In the genomic region with DNA sequence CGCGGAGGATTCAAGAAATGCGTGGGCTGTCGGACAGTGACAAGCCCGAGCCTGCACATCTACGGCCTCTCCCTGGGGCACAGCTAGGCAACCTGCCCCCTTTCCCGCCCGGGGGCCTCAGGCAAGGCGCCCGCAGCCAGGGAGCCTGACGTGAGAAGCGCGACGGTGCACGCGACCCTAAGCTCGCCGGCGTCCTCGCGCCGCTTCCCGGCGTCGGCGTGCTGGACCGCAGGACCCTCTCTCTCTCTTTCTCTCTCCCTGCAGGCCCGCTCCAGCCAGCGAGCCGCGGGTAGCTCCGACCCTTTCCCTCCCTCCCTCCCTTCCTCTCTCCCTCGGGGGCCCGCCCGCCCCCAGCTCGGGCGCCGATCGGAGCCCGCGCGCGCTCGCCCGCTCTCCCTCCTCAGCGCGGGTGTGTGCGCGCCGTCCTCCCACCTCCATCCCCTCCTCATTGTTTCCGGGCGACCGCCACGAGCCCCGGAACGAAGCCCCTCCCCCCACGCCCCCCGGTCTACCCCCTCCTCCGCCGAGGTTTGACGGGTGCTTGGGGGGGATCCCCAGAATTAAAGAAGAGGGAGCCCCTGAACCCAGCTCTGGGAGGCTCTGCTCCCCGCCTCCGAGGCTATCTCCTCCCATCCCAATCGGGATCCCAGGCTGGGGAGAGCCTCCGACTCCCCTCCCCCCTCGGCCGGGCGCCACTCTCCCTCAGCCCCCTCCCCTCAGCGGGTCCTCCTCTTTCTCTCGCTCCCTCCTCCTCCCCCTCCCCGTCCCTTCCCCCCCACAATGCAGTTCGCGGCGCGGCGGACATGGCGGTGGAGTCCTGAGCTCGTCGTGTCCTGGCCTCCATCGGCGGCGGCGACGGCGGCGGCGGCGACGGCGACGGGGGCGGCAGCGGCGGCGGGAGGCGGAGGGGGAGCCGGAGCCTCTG, we compare ENCODE assay signal across 8 mouse cellular contexts. TPM values are rescaled to one million over a fixed set of nuclear protein-coding genes. Genes with fewer than 3 reads are reported as not detected.
A peak's percentile ranks its signal among the peaks of the same experiment; 100 is the strongest.
DNase-seq lines count a peak whose midpoint lies in the region; ATAC-seq and TF ChIP-seq lines count a peak whose summit lies in the region.

Tut4 (plus strand) TSS at position 196 of the 925 bp plus-strand sequence.

- WGBS in forebrain, embryonic 14.5 days = under 1% methylated on average over 86 of the region's 97 CpGs
- under 1% methylated on average over 80 of the region's 97 CpGs for WGBS in neural tube, embryonic 15.5 days

- no peak for TF ChIP-seq CTCF in E14TG2a.4 (conservative IDR thresholded peaks at IDR 0.05; ENCODE audit: low read length)

- H3K9me3 ChIP-seq in E14TG2a.4 (ENCODE audit: low read length) = no peaks in the 10 kb centered on the region
- no peaks in the 10 kb centered on the region for H3K9me3 ChIP-seq in forebrain, embryonic 14.5 days (replicated peaks; ENCODE audit: control insufficient read depth, low read length)
- no peaks in the 10 kb centered on the region for H3K9me3 ChIP-seq in neural tube, embryonic 15.5 days (replicated peaks)

- DNase-seq in c-Kit-positive CD71-positive TER-119-positive erythroid progenitor cells, embryonic 14.5 days (ENCODE audit: low spot score) = peak; percentile 58
- DNase-seq in forebrain, embryonic 14.5 days (ENCODE audit: low spot score) = peak; percentile 96
- peak; percentile 88 to 89 for DNase-seq in heart, postnatal 14 days
- DNase-seq in layer of hippocampus, adult 11-12 months (ENCODE audit: low spot score) = peak; percentile 87
- peak; percentile 78 to 83 for DNase-seq in lung, adult 18-20 months
- DNase-seq in testis, postnatal 14 days (ENCODE audit: low spot score) = peak; percentile 91

- H3K4me2 ChIP-seq in forebrain, embryonic 14.5 days (ENCODE audit: low read length) = peak within 1 kb of the TSS; percentile 64
- peak within 1 kb of the TSS; percentile 66 for H3K4me2 ChIP-seq in neural tube, embryonic 15.5 days

- peaks cover 11% of the 10 kb centered on the region; the same call in 1 of the 2 replicates for H3K27me3 ChIP-seq in E14TG2a.4 (ENCODE audit: insufficient read depth, low read length)
- H3K27me3 ChIP-seq in forebrain, embryonic 14.5 days (replicated peaks; ENCODE audit: control insufficient read depth, insufficient read depth, low read length) = no peaks in the 10 kb centered on the region
- no peaks in the 10 kb centered on the region for H3K27me3 ChIP-seq in neural tube, embryonic 15.5 days (replicated peaks)

- peak within 1 kb of the TSS; percentile 94 for H3K4me3 ChIP-seq in E14TG2a.4 (replicated peaks; ENCODE audit: low read length)
- H3K4me3 ChIP-seq in forebrain, embryonic 14.5 days (ENCODE audit: low read depth, low read length) = peak within 1 kb of the TSS; percentile 99
- peak within 1 kb of the TSS; percentile 70 for H3K4me3 ChIP-seq in neural tube, embryonic 15.5 days (replicated peaks)

- ATAC-seq in forebrain, embryonic 14.5 days = peak; percentile 94
- peak; percentile 93 for ATAC-seq in neural tube, embryonic 15.5 days (ENCODE audit: low FRiP score)

- H3K4me1 ChIP-seq in E14TG2a.4 (replicated peaks; ENCODE audit: low read depth, low read length) = peaks cover 13% of the 10 kb centered on the region
- H3K4me1 ChIP-seq in forebrain, embryonic 14.5 days (ENCODE audit: control insufficient read depth, insufficient read depth, low read length) = 0 out of 2 replicates have a peak, but pooled peaks cover 6% of the 10 kb centered on the region
- H3K4me1 ChIP-seq in neural tube, embryonic 15.5 days = peaks cover 18% of the 10 kb centered on the region

- intact Hi-C loops in heart, postnatal 14 days (cut with DNase I) = loop anchor here (1.0 to 5.0 kb wide), 3 partner anchors 52 to 121 kb away; partner anchors contain the start of gene Gpx7

- peak within 1 kb of the TSS; percentile 99 for H3K27ac ChIP-seq in forebrain, embryonic 14.5 days (ENCODE audit: low read depth, low read length)
- peak within 1 kb of the TSS; percentile 99 for H3K27ac ChIP-seq in neural tube, embryonic 15.5 days (replicated peaks)

- no peaks in the 10 kb centered on the region for H3K36me3 ChIP-seq in E14TG2a.4 (ENCODE audit: insufficient read depth, low read length)
- no peaks in the 10 kb centered on the region for H3K36me3 ChIP-seq in forebrain, embryonic 14.5 days (ENCODE audit: control insufficient read depth, insufficient read depth, low read length)
- no peaks in the 10 kb centered on the region for H3K36me3 ChIP-seq in neural tube, embryonic 15.5 days

- peak within 1 kb of the TSS; percentile 97 for H3K9ac ChIP-seq in forebrain, embryonic 14.5 days (ENCODE audit: low read length)
- peak within 1 kb of the TSS; percentile 96 for H3K9ac ChIP-seq in neural tube, embryonic 15.5 days (replicated peaks)

RNA-seq across cellular contexts. Expression of gene Tut4, which starts in this region (rescaled TPM):
- polyA plus RNA-seq in forebrain, embryonic 14.5 days (2014; fragmentation: Nextera tagmentation; extraction: Ambion mirVana) = 40.7 and 46.4 TPM in 2 replicates
- 10 to 100 TPM; 28.9 to 31.7 TPM for total RNA-seq in heart, postnatal 14 days (2021)
- 49.4 and 52.0 TPM in 2 replicates for polyA plus RNA-seq in neural tube, embryonic 15.5 days (2015; fragmentation: Nextera tagmentation; extraction: Ambion mirVana)

Comparison
In these comparisons a context has a peak if more than half of its experiments do, and no peak if none do; other contexts are left out.
1. Peak in every context shown above with its lines: DNase-seq, ATAC-seq, H3K4me3 ChIP-seq and H3K27ac ChIP-seq.